Mouse (Mus musculus): ENCODE results near the gene Itsn1.

DNA sequence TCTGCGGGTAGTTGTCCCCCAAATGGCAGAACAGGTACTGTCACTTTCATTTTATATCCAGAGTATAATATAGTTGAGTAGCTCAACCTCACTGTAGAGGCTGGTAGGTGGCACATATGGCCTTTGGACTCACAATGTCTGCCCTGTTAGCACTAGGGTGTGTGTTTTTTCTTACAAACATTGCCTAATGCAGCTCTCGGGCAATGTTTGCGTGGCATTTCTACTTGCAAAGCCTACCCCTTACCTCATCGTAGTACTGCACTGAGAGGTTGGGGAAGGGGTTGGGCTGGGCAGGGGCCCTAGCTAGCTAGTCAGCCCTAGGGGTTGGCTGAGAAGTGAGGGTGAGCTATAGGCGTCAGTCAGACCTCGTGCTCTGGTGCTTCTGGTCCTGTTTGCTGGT, 18.5 kb downstream of the Itsn1 start:
- TF ChIP-seq GATA1 (IDR thresholded peaks at IDR 0.05; ENCODE audit: borderline replicate concordance, low read length) (no peak), FLI1 (IDR thresholded peaks at IDR 0.05; ENCODE audit: low read length) (no peak)

Data from megakaryocyte, embryonic 14.5 days (primary cell).